Mouse (Mus musculus) midbrain, embryonic 14.5 days (tissue): ENCODE data around the gene Grin2a. TPM values are rescaled to one million over a fixed set of nuclear protein-coding genes. Genes with fewer than 3 reads are reported as not detected.

ENCODE experiments used
- ATAC-seq: fragments of 200-750 bp; cut with Nextera tagmentation; 2 replicates; pipeline ENCODE4 v1.8.0; 2017; ENCODE audit warnings: moderate number of reproducible peaks, moderate library complexity; ENCODE audit not compliant: low FRiP score, low TSS enrichment
- DNase-seq: peaks from one replicate; pipeline ENCODE4 v3.0.0-alpha.2; 2015
- H3K27ac ChIP-seq: fragments of 300-500 bp; sonication (generic); replicated peaks from 2 replicates; pipeline ENCODE4 v1.5.1; 2014; ENCODE audit warnings: mild to moderate bottlenecking, low read depth, low read length, moderate library complexity
- H3K27me3 ChIP-seq: fragments of 300-500 bp; sonication (generic); 2 replicates; pipeline ENCODE4 v1.6.1; 2014; ENCODE audit warnings: low read length, control low read depth, mixed read lengths; ENCODE audit not compliant: control insufficient read depth, insufficient read depth
- H3K36me3 ChIP-seq: fragments of 300-500 bp; sonication (generic); 2 replicates; pipeline ENCODE4 v1.6.1; 2014; ENCODE audit warnings: low read length, control low read depth; ENCODE audit not compliant: control insufficient read depth, insufficient read depth
- H3K4me1 ChIP-seq: fragments of 300-500 bp; sonication (generic); 2 replicates; pipeline ENCODE4 v1.6.1; 2014; ENCODE audit warnings: mild to moderate bottlenecking, antibody characterized with exemption, low read length, control low read depth; ENCODE audit not compliant: control insufficient read depth, insufficient read depth
- H3K4me2 ChIP-seq: fragments of 300-500 bp; sonication (generic); 2 replicates; pipeline ENCODE4 v1.6.1; 2014; ENCODE audit warnings: mild to moderate bottlenecking, low read length, moderate library complexity
- H3K4me3 ChIP-seq: fragments of 300-500 bp; sonication (generic); replicated peaks from 2 replicates; pipeline ENCODE4 v1.5.1; 2014; ENCODE audit warnings: low read depth, low read length
- H3K9ac ChIP-seq: fragments of 300-500 bp; sonication (generic); replicated peaks from 2 replicates; pipeline ENCODE4 v1.6.1; 2014; ENCODE audit warnings: mild to moderate bottlenecking, low read length, moderate library complexity
- H3K9me3 ChIP-seq: fragments of 300-500 bp; sonication (generic); 2 replicates; pipeline ENCODE4 v1.6.1; 2016; ENCODE audit warnings: low read length, control low read depth, mixed read lengths; ENCODE audit not compliant: control insufficient read depth
- WGBS: fragments of 180-500 bp; shearing (Covaris S2); extraction: QIAGEN DNeasy Blood & Tissue Kit; methylation state at CpG from one replicate; pipeline ENCODE4 v1.1.7; 2014; 5-methylcytosine and 5-hydroxymethylcytosine counted together
- polyA plus RNA-seq: library from polyadenylated mRNA; unstranded; fragments of >200 nt; fragmentation: Nextera tagmentation; extraction: Ambion mirVana; gene quantifications from 2 replicates; pipeline ENCODE4 v1.2.1, GENCODE M21; 2014

The Grin2a gene
- polyA plus RNA-seq, 1 experiment from 2014 or later = 2.4 TPM

DNA sequence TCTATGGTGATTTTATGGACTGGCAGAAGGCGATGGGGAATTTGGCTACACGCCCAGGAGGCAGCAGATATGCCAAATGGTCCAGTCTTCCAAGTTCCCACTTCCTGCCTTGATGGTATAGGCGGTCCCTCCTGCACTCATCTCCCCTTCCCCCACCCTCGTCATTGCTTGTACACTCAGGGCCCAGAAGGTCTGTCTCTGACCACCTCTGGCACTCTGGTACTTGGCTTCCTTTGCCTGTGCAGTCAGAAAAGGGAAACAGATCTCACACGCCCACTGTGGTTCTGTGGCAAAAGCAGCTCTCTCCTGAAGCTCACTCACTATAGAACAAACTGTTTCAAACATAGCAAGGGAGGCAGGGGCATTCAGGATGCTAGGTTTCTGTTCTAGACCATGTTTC lies 227.0 kb downstream of the Grin2a start:
- no peaks in the 10 kb centered on the region for H3K27me3 ChIP-seq
- no peak overlapping the region for H3K4me2 ChIP-seq
- H3K27ac ChIP-seq = no peak overlapping the region
- no peak overlapping the region for H3K4me3 ChIP-seq
- no peak for DNase-seq
- WGBS = 80% methylated on average over 5 of the region's 5 CpGs
- no peak for ATAC-seq
- H3K9me3 ChIP-seq = no peaks in the 10 kb centered on the region
- no peaks in the 10 kb centered on the region for H3K36me3 ChIP-seq
- no peaks in the 10 kb centered on the region for H3K4me1 ChIP-seq
- no peak overlapping the region for H3K9ac ChIP-seq

DNA sequence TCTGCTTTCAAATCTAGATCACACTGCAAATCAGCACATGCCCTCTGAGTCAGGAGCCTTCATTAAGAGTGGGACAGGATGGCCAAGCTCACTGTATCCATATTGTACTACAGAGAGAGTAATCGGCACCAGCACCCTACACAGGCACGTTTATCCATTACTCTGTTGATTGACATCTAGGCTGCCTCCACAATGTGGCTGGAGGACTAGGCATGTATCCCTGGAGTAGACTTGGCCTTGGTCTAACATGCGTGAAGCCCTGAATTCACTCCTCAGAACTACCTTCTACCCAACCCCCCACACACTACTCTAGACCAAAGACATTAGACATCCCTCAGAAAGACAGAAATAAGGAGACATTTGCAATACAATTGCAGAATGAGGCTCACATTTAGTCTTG lies 227.4 kb downstream of the Grin2a start:
- Histone ChIP-seq H3K4me1 (no peaks in the 10 kb centered on the region), H3K27ac (no peak overlapping the region), H3K9me3 (no peaks in the 10 kb centered on the region), H3K36me3 (no peaks in the 10 kb centered on the region), H3K9ac (no peak overlapping the region), H3K4me2 (no peak overlapping the region), H3K27me3 (no peaks in the 10 kb centered on the region), H3K4me3 (no peak overlapping the region)
- DNase-seq (no peak), ATAC-seq (no peak)
- WGBS = 91% methylated on average over 3 of the region's 3 CpGs

DNA sequence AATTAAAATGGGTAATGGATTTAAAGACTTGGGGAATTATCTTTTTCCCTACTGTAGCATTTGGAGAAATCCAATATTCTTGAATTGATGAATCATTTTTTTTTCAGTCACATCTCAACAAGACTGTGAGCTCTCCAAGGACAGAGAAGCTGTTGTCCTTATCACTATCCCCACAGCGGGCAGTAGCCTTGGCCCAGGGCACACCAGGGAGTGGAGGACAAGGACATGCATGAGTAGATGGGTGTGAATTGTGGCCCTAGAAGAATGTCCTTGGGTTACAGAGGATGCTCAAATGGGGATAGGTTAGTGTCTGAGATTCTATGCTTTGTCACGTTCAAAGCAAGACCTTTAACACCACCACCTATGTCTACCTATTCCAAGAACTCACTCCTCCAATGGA lies 231.3 kb downstream of the Grin2a start:
- WGBS = 93% methylated on average over 2 of the region's 2 CpGs
- ATAC-seq = no peak

DNA sequence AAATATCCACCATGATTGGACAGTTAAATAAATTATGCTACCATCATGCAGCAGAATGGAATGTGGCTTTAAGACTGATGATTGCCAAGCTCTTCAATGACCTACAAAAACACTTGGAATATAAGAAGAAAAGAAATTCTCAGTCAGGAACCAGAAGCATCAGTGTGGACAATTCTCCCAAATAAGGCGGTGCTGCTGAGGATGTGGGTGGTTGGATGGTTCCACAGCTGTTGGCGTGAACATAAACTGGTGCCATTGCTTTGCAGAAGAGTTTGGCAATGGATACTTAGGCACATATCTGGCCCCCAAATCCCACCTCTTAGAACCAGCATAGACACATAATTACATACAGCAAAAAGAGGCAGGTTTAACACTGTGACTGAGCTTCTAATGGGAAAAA lies 235.0 kb downstream of the Grin2a start:
- ATAC-seq (no peak), DNase-seq (no peak)
- 98% methylated on average over 2 of the region's 2 CpGs for WGBS

More for the DNA sequence above, 231.3 kb downstream of the Grin2a start:
- Histone ChIP-seq H3K4me2 (no peak overlapping the region), H3K27me3 (no peaks in the 10 kb centered on the region), H3K4me1 (peaks cover 2% of the 10 kb centered on the region; the same call in 1 of the 2 replicates), H3K9me3 (no peaks in the 10 kb centered on the region), H3K4me3 (no peak overlapping the region), H3K9ac (no peak overlapping the region), H3K27ac (no peak overlapping the region), H3K36me3 (no peaks in the 10 kb centered on the region)
- no peak for DNase-seq

DNA sequence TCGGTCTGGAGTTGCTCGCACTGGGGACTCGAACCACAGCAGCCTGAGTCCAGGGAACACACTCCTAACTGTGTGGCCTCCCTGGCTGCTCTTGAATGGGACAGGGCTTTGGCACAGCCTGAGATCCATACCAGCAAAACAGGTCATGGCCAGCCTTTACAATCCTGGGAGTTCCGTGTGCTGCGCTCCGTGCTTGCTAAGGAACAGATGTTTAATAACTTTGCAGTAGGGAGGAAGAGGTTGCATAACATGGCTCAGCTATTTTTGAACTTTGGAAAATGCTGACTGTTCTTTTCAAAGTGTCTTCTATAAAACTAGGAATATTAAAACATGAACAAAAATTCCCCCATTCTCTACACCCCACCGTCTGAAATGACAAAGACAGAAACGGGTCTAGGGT lies 238.5 kb downstream of the Grin2a start:
- 92% methylated on average over 8 of the region's 8 CpGs for WGBS
- Histone ChIP-seq H3K27ac (no peak overlapping the region), H3K9ac (no peak overlapping the region), H3K9me3 (no peaks in the 10 kb centered on the region), H3K4me3 (no peak overlapping the region), H3K4me1 (peaks cover 7% of the 10 kb centered on the region; the same call in 1 of the 2 replicates), H3K36me3 (no peaks in the 10 kb centered on the region), H3K27me3 (no peaks in the 10 kb centered on the region), H3K4me2 (no peak overlapping the region)
- ATAC-seq (no peak), DNase-seq (no peak)

More for the DNA sequence above, 235.0 kb downstream of the Grin2a start:
- no peak overlapping the region for H3K27ac ChIP-seq
- peaks cover 7% of the 10 kb centered on the region; the same call in 1 of the 2 replicates for H3K4me1 ChIP-seq
- no peaks in the 10 kb centered on the region for H3K9me3 ChIP-seq
- no peak overlapping the region for H3K9ac ChIP-seq
- no peaks in the 10 kb centered on the region for H3K36me3 ChIP-seq
- no peak overlapping the region for H3K4me2 ChIP-seq
- no peaks in the 10 kb centered on the region for H3K27me3 ChIP-seq
- H3K4me3 ChIP-seq = no peak overlapping the region

DNA sequence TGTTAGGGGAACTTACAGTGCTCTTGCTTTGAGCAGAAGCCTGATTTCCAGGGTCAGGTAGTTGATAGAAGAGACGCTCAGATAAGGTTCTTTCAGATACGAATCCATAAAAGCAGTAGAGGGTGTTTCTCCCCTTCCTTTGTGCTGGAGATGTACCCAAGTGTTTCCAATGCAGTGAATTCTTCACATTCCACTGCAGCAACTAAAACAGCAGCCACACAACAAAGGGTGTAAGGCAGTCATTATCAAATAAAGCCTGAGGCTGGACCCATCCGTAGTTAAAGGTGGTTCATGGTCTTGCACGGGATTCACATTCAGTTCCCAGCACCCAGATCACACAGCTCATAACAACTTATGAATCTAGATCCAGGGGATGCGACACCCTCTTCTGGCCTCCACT lies 241.3 kb downstream of the Grin2a start:
- Histone ChIP-seq H3K27ac (no peak overlapping the region), H3K4me3 (no peak overlapping the region), H3K36me3 (no peaks in the 10 kb centered on the region), H3K4me2 (no peak overlapping the region), H3K9ac (no peak overlapping the region), H3K4me1 (peaks cover 4% of the 10 kb centered on the region; the same call in 1 of the 2 replicates), H3K27me3 (no peaks in the 10 kb centered on the region), H3K9me3 (no peaks in the 10 kb centered on the region)
- DNase-seq (no peak), ATAC-seq (no peak)
- 93% methylated on average over 5 of the region's 5 CpGs for WGBS

DNA sequence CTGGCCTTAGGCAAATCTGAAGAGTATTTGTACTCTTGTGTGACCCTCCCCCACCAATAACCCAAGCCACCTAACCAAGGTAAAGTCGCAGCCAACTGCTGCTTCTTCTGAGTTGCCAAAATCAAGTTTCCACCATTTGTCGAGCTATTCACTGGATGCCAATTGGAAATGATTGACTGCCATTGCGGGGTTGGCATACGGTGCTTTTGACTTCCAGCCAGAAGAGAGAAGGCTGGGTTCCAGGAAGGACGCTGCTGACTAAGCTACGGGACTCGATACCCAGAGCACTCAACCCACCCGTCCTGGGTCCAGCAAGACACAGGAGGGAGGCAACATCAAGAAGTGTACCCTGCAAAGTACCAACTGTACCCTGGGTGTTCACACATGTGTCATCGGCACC lies 242.3 kb downstream of the Grin2a start:
- Histone ChIP-seq H3K4me2 (no peak overlapping the region), H3K36me3 (no peaks in the 10 kb centered on the region), H3K4me1 (no peaks in the 10 kb centered on the region), H3K9ac (no peak overlapping the region), H3K4me3 (no peak overlapping the region), H3K27ac (no peak overlapping the region), H3K9me3 (no peaks in the 10 kb centered on the region), H3K27me3 (no peaks in the 10 kb centered on the region)
- no peak for ATAC-seq
- 90% methylated on average over 9 of the region's 9 CpGs for WGBS
- no peak for DNase-seq

DNA sequence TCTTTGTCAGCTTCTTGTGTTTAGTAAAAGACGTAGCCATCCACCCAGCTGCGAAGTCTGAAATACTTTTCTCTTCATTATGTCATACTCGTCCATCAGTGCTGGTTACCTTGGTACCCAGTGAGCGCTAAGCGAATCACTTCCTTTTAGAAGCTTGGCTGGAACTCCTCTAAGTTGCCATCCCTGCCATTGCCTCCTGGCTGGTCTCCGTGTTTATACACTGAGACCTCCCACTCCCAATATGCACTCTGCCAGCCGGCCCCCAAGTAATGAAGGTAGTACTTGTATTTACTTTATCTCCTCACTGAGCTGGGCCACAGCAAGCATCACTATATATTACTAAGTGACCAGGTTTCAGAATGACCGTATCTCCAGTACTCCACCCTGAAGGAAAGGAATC lies 242.8 kb downstream of the Grin2a start:
- no peak overlapping the region for H3K4me3 ChIP-seq
- ATAC-seq (no peak), DNase-seq (no peak)
- H3K4me1 ChIP-seq = no peaks in the 10 kb centered on the region
- no peaks in the 10 kb centered on the region for H3K9me3 ChIP-seq
- WGBS = 62% methylated on average over 8 of the region's 8 CpGs
- no peaks in the 10 kb centered on the region for H3K36me3 ChIP-seq
- no peaks in the 10 kb centered on the region for H3K27me3 ChIP-seq
- no peak overlapping the region for H3K9ac ChIP-seq
- no peak overlapping the region for H3K27ac ChIP-seq
- no peak overlapping the region for H3K4me2 ChIP-seq

DNA sequence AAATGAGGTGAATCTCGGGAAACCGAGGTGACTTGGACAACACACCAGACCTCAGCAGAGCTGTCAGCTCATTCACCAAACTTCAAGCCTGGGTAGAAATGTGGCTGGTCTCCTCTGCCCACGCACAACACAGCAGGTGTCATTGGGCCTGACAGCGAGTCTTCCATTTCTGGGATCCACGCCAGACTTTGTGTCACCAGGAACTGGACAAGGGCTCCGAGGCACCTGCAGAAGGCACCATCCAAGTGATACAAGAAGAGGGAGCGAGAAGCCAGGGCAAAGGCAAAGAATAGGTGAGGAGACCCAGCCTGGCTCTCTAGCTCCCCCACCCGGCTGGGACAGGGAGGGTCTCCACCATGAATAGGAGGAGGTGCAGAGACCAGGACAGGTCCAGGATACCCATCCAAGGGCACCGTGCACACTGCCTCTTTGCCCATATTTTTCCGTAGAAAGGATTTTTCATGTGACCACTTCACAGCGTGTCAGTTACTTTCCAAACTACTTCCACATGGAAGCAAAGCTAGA lies 244.3 kb downstream of the Grin2a start:
- no peaks in the 10 kb centered on the region for H3K27me3 ChIP-seq
- no peak overlapping the region for H3K4me2 ChIP-seq
- no peaks in the 10 kb centered on the region for H3K36me3 ChIP-seq
- H3K4me3 ChIP-seq = no peak overlapping the region
- ATAC-seq (no peak), DNase-seq (no peak)
- no peak overlapping the region for H3K27ac ChIP-seq
- no peaks in the 10 kb centered on the region for H3K4me1 ChIP-seq
- H3K9me3 ChIP-seq = no peaks in the 10 kb centered on the region
- H3K9ac ChIP-seq = no peak overlapping the region
- 83% methylated on average over 11 of the region's 11 CpGs for WGBS
